Mouse (Mus musculus) MEL (cell line): ENCODE data around the gene Chadl. TPM values are rescaled to one million over a fixed set of nuclear protein-coding genes. Genes with fewer than 3 reads are reported as not detected.
A peak's percentile ranks its signal among the peaks of the same experiment; 100 is the strongest.

Experiments
- DNase-seq: peaks from one replicate; pipeline ENCODE4 v3.0.0; 2011; ENCODE audit warnings: low read depth, low spot score
- H3K27ac ChIP-seq: 2 replicates; pipeline ENCODE4 v1.5.1; 2012; ENCODE audit warnings: low read depth, mild to moderate bottlenecking, control low read depth, low read length, moderate library complexity; ENCODE audit not compliant: control insufficient read depth
- H3K27me3 ChIP-seq, 2 experiments: fragments of 150-350 bp in 1 of 2; sonication (generic) in 1 of 2; 2 replicates each; pipeline ENCODE4 v1.6.1; 2012; ENCODE audit warnings: low read length in 2 of 2, mild to moderate bottlenecking in 2 of 2, improper control_type of control experiment in 1 of 2, moderate library complexity in 1 of 2; ENCODE audit not compliant: insufficient read depth in 2 of 2, control insufficient read depth in 1 of 2
- H3K36me3 ChIP-seq, 2 experiments: 2 replicates each; pipeline ENCODE4 v1.6.1; 2012 to 2014; ENCODE audit warnings: low read length in 2 of 2, improper control_type of control experiment in 1 of 2, inconsistent platforms in 1 of 2, mild to moderate bottlenecking in 1 of 2; ENCODE audit not compliant: insufficient read depth in 2 of 2, control insufficient read depth in 1 of 2
- H3K4me1 ChIP-seq, 2 experiments: fragments of 150-350 bp in 1 of 2; sonication (generic) in 1 of 2; 2 replicates each; pipeline ENCODE4 v1.6.1; 2012; ENCODE audit warnings: low read length in 2 of 2, improper control_type of control experiment in 1 of 2, mild to moderate bottlenecking in 1 of 2; ENCODE audit not compliant: insufficient read depth in 2 of 2, control insufficient read depth in 1 of 2
- H3K4me3 ChIP-seq, 2 experiments: fragments of 150-350 bp in 1 of 2; sonication (generic) in 1 of 2; 2 replicates each; pipeline ENCODE4 v1.5.1; 2012; ENCODE audit warnings: low read depth in 2 of 2, low read length in 2 of 2, mild to moderate bottlenecking in 2 of 2, moderate library complexity in 2 of 2, control low read depth in 1 of 2, improper control_type of control experiment in 1 of 2; ENCODE audit not compliant: control insufficient read depth in 1 of 2, insufficient read depth in 1 of 2
- H3K79me2 ChIP-seq: 2 replicates; pipeline ENCODE4 v1.6.1; 2012; ENCODE audit warnings: mild to moderate bottlenecking, low read length, moderate library complexity; ENCODE audit not compliant: control insufficient read depth, poor library complexity, insufficient read depth
- H3K9ac ChIP-seq: 2 replicates; pipeline ENCODE4 v1.6.1; 2012; ENCODE audit warnings: low read depth, mild to moderate bottlenecking, control low read depth, low read length, moderate library complexity; ENCODE audit not compliant: control insufficient read depth, poor library complexity, severe bottlenecking
- H3K9me3 ChIP-seq: fragments of 150-350 bp; sonication (generic); replicated peaks from 2 replicates; pipeline ENCODE4 v1.6.1; 2012; ENCODE audit warnings: mild to moderate bottlenecking, low read length, improper control_type of control experiment, moderate library complexity; ENCODE audit not compliant: insufficient read depth
- BHLHE40 ChIP-seq: IDR thresholded peaks from 2 replicates; pipeline ENCODE4 v1.6.1; 2012; ENCODE audit warnings: low read depth, mild to moderate bottlenecking, inconsistent platforms, low read length, improper control_type of control experiment, borderline replicate concordance
- CHD1 ChIP-seq: IDR thresholded peaks from 2 replicates; pipeline ENCODE4 v1.6.1; 2012; ENCODE audit warnings: low read depth, mild to moderate bottlenecking, inconsistent platforms, low read length, improper control_type of control experiment
- CHD2 ChIP-seq: IDR thresholded peaks from 2 replicates; pipeline ENCODE4 v1.6.1; 2011; ENCODE audit warnings: low read length, improper control_type of control experiment
- CTCF ChIP-seq, 3 experiments: IDR thresholded peaks in 2 of 3; conservative IDR thresholded peaks in 1 of 3; 2 replicates each; pipeline ENCODE4 v1.5.1; 2011 to 2012; ENCODE audit warnings: low read length in 3 of 3, low read depth in 2 of 3, mild to moderate bottlenecking in 2 of 3, improper control_type of control experiment in 1 of 3, inconsistent platforms in 1 of 3, mixed read lengths in 1 of 3, moderate library complexity in 1 of 3; ENCODE audit not compliant: control insufficient read depth in 1 of 3, insufficient read depth in 1 of 3, poor library complexity in 1 of 3, severe bottlenecking in 1 of 3
- E2F4 ChIP-seq: IDR thresholded peaks from 2 replicates; pipeline ENCODE4 v1.6.1; 2011; ENCODE audit warnings: low read depth, low read length, improper control_type of control experiment, borderline replicate concordance
- ELF1 ChIP-seq: IDR thresholded peaks from 2 replicates; pipeline ENCODE4 v1.6.1; 2014; ENCODE audit warnings: low read depth, mild to moderate bottlenecking, inconsistent platforms, low read length, improper control_type of control experiment, moderate library complexity
- EP300 ChIP-seq, 2 experiments: IDR thresholded peaks; 2 replicates each; pipeline ENCODE4 v1.6.1; 2011; ENCODE audit warnings: improper control_type of control experiment in 2 of 2, low read length in 2 of 2, low read depth in 1 of 2, mild to moderate bottlenecking in 1 of 2
- ETS1 ChIP-seq: IDR thresholded peaks from 2 replicates; pipeline ENCODE4 v1.6.1; 2012; ENCODE audit warnings: low read depth, mild to moderate bottlenecking, inconsistent platforms, low read length, improper control_type of control experiment, moderate library complexity
- GABPA ChIP-seq: IDR thresholded peaks from 2 replicates; pipeline ENCODE4 v1.6.1; 2012; ENCODE audit warnings: low read depth, mild to moderate bottlenecking, inconsistent platforms, low read length, improper control_type of control experiment, moderate library complexity
- GATA1 ChIP-seq: IDR thresholded peaks from 2 replicates; pipeline ENCODE4 v1.6.1; 2011; ENCODE audit warnings: low read depth, low read length, improper control_type of control experiment
- HCFC1 ChIP-seq: IDR thresholded peaks from 2 replicates; pipeline ENCODE4 v1.6.1; 2012; ENCODE audit warnings: low read depth, mild to moderate bottlenecking, inconsistent platforms, low read length, improper control_type of control experiment, moderate library complexity
- JUND ChIP-seq: IDR thresholded peaks from 2 replicates; pipeline ENCODE4 v1.6.1; 2011; ENCODE audit warnings: low read depth, mild to moderate bottlenecking, improper control_type of control experiment, low read length
- KAT2A ChIP-seq: conservative IDR thresholded peaks from 2 replicates; pipeline ENCODE4 v1.6.1; 2012; ENCODE audit warnings: low read depth, low read length, improper control_type of control experiment, inconsistent platforms
- MAX ChIP-seq: IDR thresholded peaks from 2 replicates; pipeline ENCODE4 v1.6.1; 2011; ENCODE audit warnings: low read length, improper control_type of control experiment
- MAZ ChIP-seq: IDR thresholded peaks from 2 replicates; pipeline ENCODE4 v1.6.1; 2012; ENCODE audit warnings: low read depth, mild to moderate bottlenecking, inconsistent platforms, low read length, improper control_type of control experiment
- MEF2A ChIP-seq: IDR thresholded peaks from 2 replicates; pipeline ENCODE4 v1.6.1; 2014; ENCODE audit warnings: low read depth, mild to moderate bottlenecking, inconsistent platforms, low read length, improper control_type of control experiment; ENCODE audit not compliant: poor library complexity, insufficient replicate concordance, severe bottlenecking; ENCODE audit errors: extremely low read depth
- MXI1 ChIP-seq: IDR thresholded peaks from 2 replicates; pipeline ENCODE4 v1.6.1; 2011; ENCODE audit warnings: mild to moderate bottlenecking, low read depth, low read length, improper control_type of control experiment
- MYB ChIP-seq: IDR thresholded peaks from 2 replicates; pipeline ENCODE4 v1.6.1; 2011; ENCODE audit warnings: mild to moderate bottlenecking, low read depth, low read length, improper control_type of control experiment
- MYC ChIP-seq: IDR thresholded peaks from 2 replicates; pipeline ENCODE4 v1.6.1; 2011; ENCODE audit warnings: low read depth, mild to moderate bottlenecking, low read length, improper control_type of control experiment, moderate library complexity
- NELFE ChIP-seq: IDR thresholded peaks from 2 replicates; pipeline ENCODE4 v1.6.1; 2011; ENCODE audit warnings: low read depth, low read length, improper control_type of control experiment
- NRF1 ChIP-seq: IDR thresholded peaks from 2 replicates; pipeline ENCODE4 v1.6.1; 2014; ENCODE audit warnings: low read depth, mild to moderate bottlenecking, inconsistent platforms, low read length, improper control_type of control experiment, moderate library complexity; ENCODE audit not compliant: poor library complexity, insufficient read depth, severe bottlenecking
- POLR2A ChIP-seq, 2 experiments: IDR thresholded peaks; 2 replicates each; pipeline ENCODE4 v1.6.1; 2011 to 2012; ENCODE audit warnings: low read length in 2 of 2, mild to moderate bottlenecking in 2 of 2, control low read depth in 1 of 2, improper control_type of control experiment in 1 of 2, low read depth in 1 of 2, moderate library complexity in 1 of 2; ENCODE audit not compliant: control insufficient read depth in 1 of 2, insufficient read depth in 1 of 2, poor library complexity in 1 of 2
- POLR2AphosphoS2 ChIP-seq: IDR thresholded peaks from 2 replicates; pipeline ENCODE4 v1.6.1; 2011; ENCODE audit warnings: low read length, improper control_type of control experiment
- POLR2AphosphoS5 ChIP-seq: IDR thresholded peaks from 2 replicates; pipeline ENCODE4 v1.6.1; 2012; ENCODE audit warnings: low read depth, borderline replicate concordance, mild to moderate bottlenecking, inconsistent platforms, low read length, moderate library complexity, mixed read lengths
- RCOR1 ChIP-seq: IDR thresholded peaks from 2 replicates; pipeline ENCODE4 v1.6.1; 2012; ENCODE audit warnings: low read depth, mild to moderate bottlenecking, inconsistent platforms, low read length, improper control_type of control experiment
- SIN3A ChIP-seq: IDR thresholded peaks from 2 replicates; pipeline ENCODE4 v1.6.1; 2012; ENCODE audit warnings: low read length, improper control_type of control experiment, inconsistent platforms
- SMC3 ChIP-seq: IDR thresholded peaks from 2 replicates; pipeline ENCODE4 v1.6.1; 2011; ENCODE audit warnings: low read depth, low read length, improper control_type of control experiment
- TAL1 ChIP-seq: IDR thresholded peaks from 2 replicates; pipeline ENCODE4 v1.6.1; 2012; ENCODE audit warnings: mild to moderate bottlenecking, inconsistent platforms, low read length, moderate library complexity, mixed read lengths
- TBP ChIP-seq: IDR thresholded peaks from 2 replicates; pipeline ENCODE4 v1.8.0; 2011; ENCODE audit warnings: low read depth, low read length, improper control_type of control experiment
- TCF12 ChIP-seq: IDR thresholded peaks from 2 replicates; pipeline ENCODE4 v1.6.1; 2014; ENCODE audit warnings: low read depth, mild to moderate bottlenecking, inconsistent platforms, low read length, improper control_type of control experiment, moderate library complexity
- UBTF ChIP-seq: IDR thresholded peaks from 2 replicates; pipeline ENCODE4 v1.6.1; 2012; ENCODE audit warnings: low read depth, mild to moderate bottlenecking, inconsistent platforms, low read length, improper control_type of control experiment, moderate library complexity, borderline replicate concordance; ENCODE audit not compliant: insufficient read depth
- USF1 ChIP-seq: IDR thresholded peaks from 2 replicates; pipeline ENCODE4 v1.6.1; 2014; ENCODE audit warnings: low read depth, mild to moderate bottlenecking, inconsistent platforms, low read length, improper control_type of control experiment, moderate library complexity
- USF2 ChIP-seq, 2 experiments: IDR thresholded peaks; 2 replicates each; pipeline ENCODE4 v1.6.1; 2011 to 2012; ENCODE audit warnings: improper control_type of control experiment in 2 of 2, low read length in 2 of 2, borderline replicate concordance in 1 of 2, inconsistent platforms in 1 of 2, low read depth in 1 of 2, mild to moderate bottlenecking in 1 of 2; ENCODE audit not compliant: insufficient read depth in 1 of 2
- ZKSCAN1 ChIP-seq: IDR thresholded peaks from 2 replicates; pipeline ENCODE4 v1.6.1; 2012; ENCODE audit warnings: low read depth, mild to moderate bottlenecking, inconsistent platforms, low read length, improper control_type of control experiment, moderate library complexity
- ZMIZ1 ChIP-seq: IDR thresholded peaks from 2 replicates; pipeline ENCODE4 v1.6.1; 2012; ENCODE audit warnings: low read depth, mild to moderate bottlenecking, inconsistent platforms, low read length, improper control_type of control experiment, moderate library complexity
- ZNF384 ChIP-seq: IDR thresholded peaks from 2 replicates; pipeline ENCODE4 v1.6.1; 2012; ENCODE audit warnings: low read depth, mild to moderate bottlenecking, inconsistent platforms, low read length, improper control_type of control experiment
- polyA plus RNA-seq, 2 experiments: library from polyadenylated mRNA; stranded (reverse) in 1 of 2; unstranded in 1 of 2; fragments of >175 nt in 1 of 2; fragments of >200 nt in 1 of 2; gene quantifications; 2 replicates each; pipeline versions ENCODE4 v1.2.1 to v1.2.4; 2012; ENCODE audit warnings: low replicate concordance in 2 of 2, low read depth in 1 of 2; ENCODE audit not compliant: insufficient read length in 2 of 2, insufficient read depth in 1 of 2, missing spikeins in 1 of 2
- total RNA-seq: library from RNA; depleted of rRNA; stranded (reverse); fragments of 300-350 nt; gene quantifications from 2 replicates; pipeline ENCODE4 v1.2.3, GENCODE M21; 2012

The Chadl gene
- total and polyA plus RNA-seq, 3 experiments, result 0.42 to 0.72 TPM; not detected in 1

DNA sequence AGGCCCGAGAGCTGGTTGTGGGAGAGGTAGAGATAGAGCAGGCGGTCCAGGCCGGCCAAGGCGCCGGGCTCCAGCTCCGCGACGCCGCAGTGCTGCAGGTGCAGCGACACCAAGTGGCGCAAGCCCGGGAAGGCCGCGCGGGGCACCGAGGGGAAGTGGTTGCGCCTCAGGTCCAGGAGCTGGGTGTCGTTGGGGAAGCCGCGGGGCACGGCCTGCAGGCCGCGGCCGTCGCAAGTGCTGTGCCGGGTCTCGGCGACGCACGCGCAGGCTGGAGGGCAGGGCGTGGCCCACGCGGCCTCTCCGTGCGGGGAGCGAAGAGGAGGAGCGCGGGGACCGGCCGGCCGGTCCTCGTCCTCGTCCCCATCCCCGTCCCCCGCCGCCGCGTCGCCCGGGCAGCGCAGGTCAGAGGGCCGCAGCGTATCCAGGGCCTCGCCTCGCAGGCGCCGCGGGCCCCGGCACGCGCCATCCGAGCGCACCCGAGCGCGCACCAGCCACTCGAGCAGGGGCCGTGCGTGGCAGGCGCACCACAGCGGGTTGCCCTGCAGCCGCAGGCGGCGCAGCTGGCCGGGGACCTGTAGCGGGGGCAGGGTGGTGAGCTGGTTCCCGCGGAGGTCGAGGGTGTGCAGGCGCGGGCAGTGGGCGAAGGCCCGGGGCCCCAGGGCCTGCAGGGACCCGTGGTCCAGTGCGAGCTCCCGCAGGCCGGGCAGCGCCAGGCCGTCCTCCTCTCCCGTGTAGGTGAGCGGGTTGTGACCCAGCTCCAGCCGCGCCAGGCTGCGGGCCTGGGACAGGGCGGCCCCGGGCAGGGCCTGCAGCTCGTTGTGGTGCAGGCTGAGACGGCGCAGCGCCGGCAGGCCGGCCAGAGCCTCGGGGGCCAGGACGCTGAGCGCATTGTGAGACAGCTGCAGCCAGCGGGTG lies 2.9 kb downstream of the Chadl start:
- peak; percentile 66 for DNase-seq
- TF ChIP-seq NELFE (no peak), GABPA (no peak), POLR2A (IDR thresholded peaks at IDR 0.05; ENCODE audit: control insufficient read depth in 1 of 2, insufficient read depth in 1 of 2, low read depth in 1 of 2, low read length in 2 of 2, poor library complexity in 1 of 2) (no peak), CHD2 (no peak), MYB (no peak), TBP (no peak), BHLHE40 (no peak), HCFC1 (no peak), JUND (no peak), NRF1 (0 out of 2 replicates have a peak, but pooled peaks have one; percentile 23), ETS1 (no peak), ZMIZ1 (no peak), EP300 (IDR thresholded peaks at IDR 0.05; ENCODE audit: low read depth in 1 of 2, low read length in 2 of 2) (no peak), TAL1 (no peak), POLR2AphosphoS5 (no peak), RCOR1 (no peak), MXI1 (no peak), SMC3 (peak; percentile 69), KAT2A (no peak), USF2 (IDR thresholded peaks at IDR 0.05; ENCODE audit: borderline replicate concordance in 1 of 2, insufficient read depth in 1 of 2, low read depth in 1 of 2, low read length in 2 of 2) (no peak), USF1 (no peak), E2F4 (no peak), CHD1 (no peak), TCF12 (0 out of 2 replicates have a peak, but pooled peaks have one; percentile 9), ZKSCAN1 (no peak), ELF1 (no peak), POLR2AphosphoS2 (no peak), MAZ (no peak), MAX (no peak), GATA1 (no peak), SIN3A (peak; percentile 29; the same call in 1 of the 2 replicates), ZNF384 (no peak), MEF2A (no peak), MYC (no peak), CTCF (IDR thresholded peaks at IDR 0.05 in 2 of 3, conservative IDR thresholded peaks at IDR 0.05 in 1 of 3; ENCODE audit: control insufficient read depth in 1 of 3, insufficient read depth in 1 of 3, low read depth in 2 of 3, low read length in 3 of 3, poor library complexity in 1 of 3, severe bottlenecking in 1 of 3) (peak in 2 of 3 experiments; percentile 70 to 77; a peak in 5 of 6 replicates), UBTF (no peak)

More for the DNA sequence above, 2.9 kb downstream of the Chadl start:
- Histone ChIP-seq H3K27me3 (no peaks in the 10 kb centered on the region), H3K79me2 (no peaks in the 10 kb centered on the region), H3K9me3 (no peaks in the 10 kb centered on the region), H3K9ac (peak overlapping the region; percentile 50), H3K27ac (no peak overlapping the region), H3K4me1 (no peaks in the 10 kb centered on the region), H3K36me3 (no peaks in the 10 kb centered on the region), H3K4me3 (peak overlapping the region; percentile 28 to 35; a peak in 2 of 4 replicates)
